Mouse (Mus musculus): ENCODE results near the gene Med27. TPM values are rescaled to one million over a fixed set of nuclear protein-coding genes. Genes with fewer than 3 reads are reported as not detected.
"Not testable (repeated sequence)": the region's sequence is repeated elsewhere in the genome, so short reads cannot be mapped to it uniquely, and the experiment has no call there.

The Med27 gene
- polyA plus RNA-seq, 1 experiment from 2014 or later: 47.8 TPM

- no peaks in the 10 kb centered on the region for H3K27me3 ChIP-seq
- H3K4me2 ChIP-seq (replicated peaks): no peak overlapping the region
- peaks cover 32% of the 10 kb centered on the region for H3K4me1 ChIP-seq
- H3K36me3 ChIP-seq: no peaks in the 10 kb centered on the region
- H3K27ac ChIP-seq (replicated peaks): no peak overlapping the region; the same call in 1 of the 2 replicates
- H3K9ac ChIP-seq: no peak overlapping the region
- peak; percentile 7; the same call in 1 of the 2 replicates for ATAC-seq (ENCODE audit: insufficient number of reproducible peaks, low FRiP score, low TSS enrichment, low read depth)
- 64% methylated on average over 12 of the region's 12 CpGs for WGBS
- H3K9me3 ChIP-seq (replicated peaks): no peaks in the 10 kb centered on the region
- H3K4me3 ChIP-seq (replicated peaks): no peak overlapping the region
These were observed 177.5 kb downstream of the Med27 start for GRCm38 (mm10) chr2:29523918-29524811.

GRCm38 (mm10) chr2:29525273-29525805, 178.7 kb downstream of the Med27 start:
- 33% methylated on average over 4 of the region's 4 CpGs for WGBS
- H3K4me2 ChIP-seq (replicated peaks): 0 out of 2 replicates have a peak overlapping the region, but pooled peaks have one; percentile 22
- H3K27me3 ChIP-seq: no peaks in the 10 kb centered on the region
- H3K4me3 ChIP-seq (replicated peaks): no peak overlapping the region
- no peaks in the 10 kb centered on the region for H3K9me3 ChIP-seq (replicated peaks)
- no peak overlapping the region for H3K9ac ChIP-seq
- H3K4me1 ChIP-seq: peaks cover 32% of the 10 kb centered on the region
- ATAC-seq (ENCODE audit: insufficient number of reproducible peaks, low FRiP score, low TSS enrichment, low read depth): no peak
- no peaks in the 10 kb centered on the region for H3K36me3 ChIP-seq
- H3K27ac ChIP-seq (replicated peaks): peak overlapping the region; percentile 68; the same call in 1 of the 2 replicates

- Histone ChIP-seq H3K4me1 (peaks cover 32% of the 10 kb centered on the region), H3K4me2 (replicated peaks) (peak overlapping the region; percentile 22; the same call in 1 of the 2 replicates), H3K36me3 (no peaks in the 10 kb centered on the region), H3K27ac (replicated peaks) (peak overlapping the region; percentile 68), H3K9ac (no peak overlapping the region), H3K9me3 (replicated peaks) (no peaks in the 10 kb centered on the region), H3K4me3 (replicated peaks) (no peak overlapping the region), H3K27me3 (no peaks in the 10 kb centered on the region)
- ATAC-seq (ENCODE audit: insufficient number of reproducible peaks, low FRiP score, low TSS enrichment, low read depth): peak; percentile 81
- 27% methylated on average over 14 of the region's 14 CpGs for WGBS
These were observed 179.6 kb downstream of the Med27 start for GRCm38 (mm10) chr2:29526266-29526665.

- H3K27ac ChIP-seq (replicated peaks); H3K27me3 ChIP-seq; H3K4me3 ChIP-seq (replicated peaks); H3K9me3 ChIP-seq (replicated peaks); H3K36me3 ChIP-seq; H3K9ac ChIP-seq; H3K4me2 ChIP-seq (replicated peaks); ATAC-seq (ENCODE audit: insufficient number of reproducible peaks, low FRiP score, low TSS enrichment, low read depth): not testable (repeated sequence)
- H3K4me1 ChIP-seq: peaks cover 32% of the 10 kb centered on the region
- 85% methylated on average over 8 of the region's 9 CpGs for WGBS
These were observed 180.9 kb downstream of the Med27 start for GRCm38 (mm10) chr2:29527480-29527879.

- no peaks in the 10 kb centered on the region for H3K27me3 ChIP-seq
- no peak overlapping the region for H3K9ac ChIP-seq
- no peak overlapping the region for H3K27ac ChIP-seq (replicated peaks)
- H3K36me3 ChIP-seq: no peaks in the 10 kb centered on the region
- no peak for ATAC-seq (ENCODE audit: insufficient number of reproducible peaks, low FRiP score, low TSS enrichment, low read depth)
- no peak overlapping the region for H3K4me3 ChIP-seq (replicated peaks)
- peaks cover 30% of the 10 kb centered on the region for H3K4me1 ChIP-seq
- no peaks in the 10 kb centered on the region for H3K9me3 ChIP-seq (replicated peaks)
- H3K4me2 ChIP-seq (replicated peaks): no peak overlapping the region
- 88% methylated on average over 5 of the region's 5 CpGs for WGBS
These were observed 182.2 kb downstream of the Med27 start for GRCm38 (mm10) chr2:29528811-29529210.

- peaks cover 21% of the 10 kb centered on the region for H3K4me1 ChIP-seq
- not testable (repeated sequence) for ATAC-seq (ENCODE audit: insufficient number of reproducible peaks, low FRiP score, low TSS enrichment, low read depth); H3K36me3 ChIP-seq; H3K9ac ChIP-seq; H3K4me3 ChIP-seq (replicated peaks); H3K27ac ChIP-seq (replicated peaks); H3K27me3 ChIP-seq; H3K4me2 ChIP-seq (replicated peaks); H3K9me3 ChIP-seq (replicated peaks)
- 97% methylated on average over 2 of the region's 2 CpGs for WGBS
These were observed 183.2 kb downstream of the Med27 start for GRCm38 (mm10) chr2:29529788-29530187.

GRCm38 (mm10) chr2:29532173-29532572, 185.6 kb downstream of the Med27 start:
- WGBS: 79% methylated on average over 3 of the region's 3 CpGs
- Histone ChIP-seq H3K36me3 (no peaks in the 10 kb centered on the region), H3K4me2 (replicated peaks) (no peak overlapping the region), H3K4me1 (peaks cover 4% of the 10 kb centered on the region), H3K4me3 (replicated peaks) (no peak overlapping the region), H3K9me3 (replicated peaks) (no peaks in the 10 kb centered on the region), H3K9ac (no peak overlapping the region), H3K27ac (replicated peaks) (no peak overlapping the region), H3K27me3 (no peaks in the 10 kb centered on the region)
- no peak for ATAC-seq (ENCODE audit: insufficient number of reproducible peaks, low FRiP score, low TSS enrichment, low read depth)

- Histone ChIP-seq H3K4me2 (replicated peaks) (no peak overlapping the region), H3K27me3 (no peaks in the 10 kb centered on the region), H3K27ac (replicated peaks) (no peak overlapping the region), H3K4me1 (peaks cover 4% of the 10 kb centered on the region), H3K4me3 (replicated peaks) (no peak overlapping the region), H3K36me3 (no peaks in the 10 kb centered on the region), H3K9me3 (replicated peaks) (no peaks in the 10 kb centered on the region), H3K9ac (no peak overlapping the region)
- 62% methylated on average over 5 of the region's 5 CpGs for WGBS
- ATAC-seq (ENCODE audit: insufficient number of reproducible peaks, low FRiP score, low TSS enrichment, low read depth): no peak
These were observed 186.3 kb downstream of the Med27 start for GRCm38 (mm10) chr2:29532921-29533320.

- no peak overlapping the region for H3K9ac ChIP-seq
- no peaks in the 10 kb centered on the region for H3K27me3 ChIP-seq
- H3K4me1 ChIP-seq: peaks cover 4% of the 10 kb centered on the region
- H3K4me2 ChIP-seq (replicated peaks): no peak overlapping the region
- H3K36me3 ChIP-seq: no peaks in the 10 kb centered on the region
- H3K27ac ChIP-seq (replicated peaks): no peak overlapping the region
- H3K4me3 ChIP-seq (replicated peaks): no peak overlapping the region
- ATAC-seq (ENCODE audit: insufficient number of reproducible peaks, low FRiP score, low TSS enrichment, low read depth): no peak
- H3K9me3 ChIP-seq (replicated peaks): no peaks in the 10 kb centered on the region
- WGBS: 55% methylated on average over 5 of the region's 5 CpGs
These were observed 189.1 kb downstream of the Med27 start for GRCm38 (mm10) chr2:29535566-29536244.

GRCm38 (mm10) chr2:29536481-29536880, 189.9 kb downstream of the Med27 start:
- Histone ChIP-seq H3K9me3 (replicated peaks) (no peaks in the 10 kb centered on the region), H3K27me3 (no peaks in the 10 kb centered on the region), H3K4me3 (replicated peaks) (no peak overlapping the region), H3K4me1 (peaks cover 4% of the 10 kb centered on the region), H3K36me3 (no peaks in the 10 kb centered on the region), H3K9ac (no peak overlapping the region), H3K4me2 (replicated peaks) (no peak overlapping the region), H3K27ac (replicated peaks) (no peak overlapping the region)
- ATAC-seq (ENCODE audit: insufficient number of reproducible peaks, low FRiP score, low TSS enrichment, low read depth): no peak
- 80% methylated on average over 9 of the region's 9 CpGs for WGBS

DNA sequence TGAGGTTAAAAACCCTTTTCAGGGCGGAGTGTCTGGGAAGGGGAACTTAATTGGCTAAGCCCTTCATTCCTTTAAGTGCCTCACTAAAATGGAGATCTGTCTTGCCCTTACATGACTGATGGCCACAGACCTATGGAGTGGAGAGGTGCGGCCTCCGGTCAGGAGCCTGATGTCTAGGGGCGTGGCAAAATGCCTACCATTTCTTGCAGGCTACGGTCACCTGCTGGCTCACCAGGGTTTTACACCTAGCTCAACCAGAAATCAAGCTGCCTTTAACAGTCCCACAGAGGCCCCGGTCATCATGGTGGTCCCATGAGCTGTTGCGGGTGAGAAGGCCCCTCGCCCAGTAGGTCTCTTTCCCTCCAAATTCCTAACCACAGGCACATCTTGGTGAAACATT, 190.7 kb downstream of the Med27 start:
- Histone ChIP-seq H3K9me3 (replicated peaks) (no peaks in the 10 kb centered on the region), H3K4me2 (replicated peaks) (no peak overlapping the region), H3K27ac (replicated peaks) (no peak overlapping the region), H3K9ac (no peak overlapping the region), H3K27me3 (no peaks in the 10 kb centered on the region), H3K36me3 (no peaks in the 10 kb centered on the region), H3K4me3 (replicated peaks) (no peak overlapping the region), H3K4me1 (peaks cover 4% of the 10 kb centered on the region)
- no peak for ATAC-seq (ENCODE audit: insufficient number of reproducible peaks, low FRiP score, low TSS enrichment, low read depth)
- WGBS: 83% methylated on average over 8 of the region's 8 CpGs

Measured in embryonic facial prominence, embryonic 15.5 days (tissue).